Mouse (Mus musculus) embryonic facial prominence, embryonic 12.5 days (tissue): ENCODE measurements at regions not wholly inside any gene's neighbourhood (a gene's known extent, or its start where the extent isn't known, plus 50 kb on each side); places are given as distances from the start of the nearest gene placed in this dataset.

Experiments used
- ATAC-seq: fragments of 200-750 bp; cut with Nextera tagmentation; 2 replicates; pipeline ENCODE4 v1.8.0; 2017; ENCODE audit not compliant: insufficient number of reproducible peaks, insufficient read depth, low FRiP score, low TSS enrichment
- H3K27ac ChIP-seq: fragments of 300-500 bp; sonication (generic); 2 replicates; pipeline ENCODE4 v1.5.1; 2016; ENCODE audit warnings: mild to moderate bottlenecking
- H3K27me3 ChIP-seq: fragments of 300-500 bp; sonication (generic); 2 replicates; pipeline ENCODE4 v1.6.1; 2016; ENCODE audit warnings: mild to moderate bottlenecking, moderate library complexity
- H3K36me3 ChIP-seq: fragments of 300-500 bp; sonication (generic); 2 replicates; pipeline ENCODE4 v1.6.1; 2016; ENCODE audit warnings: mild to moderate bottlenecking
- H3K4me1 ChIP-seq: fragments of 300-500 bp; sonication (generic); 2 replicates; pipeline ENCODE4 v1.6.1; 2016
- H3K4me2 ChIP-seq: fragments of 300-500 bp; sonication (generic); replicated peaks from 2 replicates; pipeline ENCODE4 v1.6.1; 2016; ENCODE audit warnings: mild to moderate bottlenecking, moderate library complexity
- H3K4me3 ChIP-seq: fragments of 300-500 bp; sonication (generic); 2 replicates; pipeline ENCODE4 v1.5.1; 2016; ENCODE audit warnings: mild to moderate bottlenecking
- H3K9ac ChIP-seq: fragments of 300-500 bp; sonication (generic); 2 replicates; pipeline ENCODE4 v1.6.1; 2016; ENCODE audit warnings: mild to moderate bottlenecking, moderate library complexity
- H3K9me3 ChIP-seq: fragments of 300-500 bp; sonication (generic); 2 replicates; pipeline ENCODE4 v1.6.1; 2016; ENCODE audit warnings: mild to moderate bottlenecking, moderate library complexity
- WGBS: fragments of 180-500 bp; shearing (Covaris S2); methylation state at CpG from one replicate; pipeline ENCODE4 v1.1.7; 2016; 5-methylcytosine and 5-hydroxymethylcytosine counted together

- no peak overlapping the region for H3K4me2 ChIP-seq
- no peak overlapping the region for H3K4me3 ChIP-seq
- no peaks in the 10 kb centered on the region for H3K36me3 ChIP-seq
- H3K4me1 ChIP-seq = no peaks in the 10 kb centered on the region
- no peak for ATAC-seq
- no peak overlapping the region for H3K27ac ChIP-seq
- H3K9me3 ChIP-seq = no peaks in the 10 kb centered on the region
- WGBS = 86% methylated on average over 2 of the region's 2 CpGs
- no peaks in the 10 kb centered on the region for H3K27me3 ChIP-seq
- no peak overlapping the region for H3K9ac ChIP-seq
These were observed 759.0 kb upstream of the Ptprd start for GRCm38 (mm10) chr4:78970751-78971150.

- H3K4me2 ChIP-seq = no peak overlapping the region
- ATAC-seq = 0 out of 2 replicates have a peak, but pooled peaks have one; percentile 41
- H3K27me3 ChIP-seq = no peaks in the 10 kb centered on the region
- H3K9ac ChIP-seq = no peak overlapping the region
- H3K9me3 ChIP-seq = no peaks in the 10 kb centered on the region
- no peak overlapping the region for H3K27ac ChIP-seq
- H3K4me1 ChIP-seq = no peaks in the 10 kb centered on the region
- no peaks in the 10 kb centered on the region for H3K36me3 ChIP-seq
- no peak overlapping the region for H3K4me3 ChIP-seq
- WGBS = 74% methylated on average over 1 of the region's 1 CpGs
These were observed 731.8 kb upstream of the Ptprd start for GRCm38 (mm10) chr4:78943561-78943960.

- Histone ChIP-seq H3K36me3 (no peaks in the 10 kb centered on the region), H3K4me3 (no peak overlapping the region), H3K27me3 (no peaks in the 10 kb centered on the region), H3K9ac (no peak overlapping the region), H3K4me2 (no peak overlapping the region), H3K4me1 (no peaks in the 10 kb centered on the region), H3K27ac (no peak overlapping the region), H3K9me3 (no peaks in the 10 kb centered on the region)
- ATAC-seq = no peak
- WGBS = 26% methylated on average over 1 of the region's 1 CpGs
These were observed 715.4 kb upstream of the Ptprd start for GRCm38 (mm10) chr4:78927144-78927543.

- no peak for ATAC-seq
- Histone ChIP-seq H3K4me1 (no peaks in the 10 kb centered on the region), H3K27ac (no peak overlapping the region), H3K27me3 (no peaks in the 10 kb centered on the region), H3K4me3 (no peak overlapping the region), H3K4me2 (no peak overlapping the region), H3K9me3 (no peaks in the 10 kb centered on the region), H3K9ac (no peak overlapping the region), H3K36me3 (no peaks in the 10 kb centered on the region)
These were observed 712.3 kb upstream of the Ptprd start for GRCm38 (mm10) chr4:78924086-78924485.
